Mouse (Mus musculus) CH12.LX (cell line): ENCODE data around the gene Gdpd5. TPM values are rescaled to one million over a fixed set of nuclear protein-coding genes. Genes with fewer than 3 reads are reported as not detected.

ENCODE experiments used
- DNase-seq: peaks from one replicate; pipeline ENCODE4 v3.0.0-alpha.2; 2013; ENCODE audit errors: extremely low read depth
- H3K27ac ChIP-seq: 2 replicates; pipeline ENCODE4 v1.5.1; 2012; ENCODE audit warnings: low read depth, mild to moderate bottlenecking, control low read depth, moderate library complexity; ENCODE audit not compliant: insufficient read depth
- H3K27me3 ChIP-seq: replicated peaks from 2 replicates; pipeline ENCODE3; 2012; ENCODE audit warnings: inconsistent platforms
- H3K36me3 ChIP-seq, 2 experiments: replicated peaks in 1 of 2; 2 replicates each; pipeline versions ENCODE3 to v1.6.1; 2012; ENCODE audit warnings: inconsistent platforms in 1 of 2, low read length in 1 of 2, mild to moderate bottlenecking in 1 of 2, mixed read lengths in 1 of 2, moderate library complexity in 1 of 2; ENCODE audit not compliant: control insufficient read depth in 1 of 2, insufficient read depth in 1 of 2
- H3K4me1 ChIP-seq, 2 experiments: 2 replicates each; pipeline ENCODE4 v1.6.1; 2012; ENCODE audit warnings: inconsistent platforms in 1 of 2, moderate library complexity in 1 of 2; ENCODE audit not compliant: insufficient read depth in 2 of 2, control insufficient read depth in 1 of 2
- H3K4me2 ChIP-seq: 2 replicates; pipeline ENCODE4 v1.6.1; 2012; ENCODE audit warnings: low read depth, mild to moderate bottlenecking, control low read depth; ENCODE audit not compliant: poor library complexity, insufficient read depth, severe bottlenecking
- H3K4me3 ChIP-seq, 3 experiments: fragments of 150-350 bp in 1 of 3; sonication (generic) in 1 of 3; replicated peaks in 1 of 3; 2 replicates each; pipeline versions ENCODE3 to v1.5.1; 2011 to 2012; ENCODE audit warnings: low read depth in 2 of 3, low read length in 2 of 3, mild to moderate bottlenecking in 2 of 3, moderate library complexity in 2 of 3, control low read depth in 1 of 3, improper control_type of control experiment in 1 of 3, inconsistent platforms in 1 of 3, mixed read lengths in 1 of 3; ENCODE audit not compliant: poor library complexity in 1 of 3
- H3K79me2 ChIP-seq: replicated peaks from 2 replicates; pipeline ENCODE4 v1.6.1; 2012; ENCODE audit warnings: mild to moderate bottlenecking, moderate library complexity; ENCODE audit not compliant: control insufficient read depth, poor library complexity, insufficient read depth, severe bottlenecking; ENCODE audit errors: extremely low read depth
- H3K9ac ChIP-seq: 2 replicates; pipeline ENCODE4 v1.6.1; 2012; ENCODE audit warnings: low read depth, mild to moderate bottlenecking, control low read depth, moderate library complexity; ENCODE audit not compliant: insufficient read depth
- H3K9me3 ChIP-seq: replicated peaks from 2 replicates; pipeline ENCODE3; 2012; ENCODE audit warnings: low read length, inconsistent platforms, mixed read lengths
- BHLHE40 ChIP-seq: IDR thresholded peaks from 2 replicates; pipeline ENCODE4 v1.6.1; 2011; ENCODE audit warnings: mild to moderate bottlenecking, low read depth, low read length, improper control_type of control experiment
- CHD2 ChIP-seq: IDR thresholded peaks from 2 replicates; pipeline ENCODE4 v1.6.1; 2011; ENCODE audit warnings: low read length, improper control_type of control experiment
- CTCF ChIP-seq, 2 experiments: IDR thresholded peaks in 1 of 2; conservative IDR thresholded peaks in 1 of 2; 2 replicates each; pipeline ENCODE4 v1.5.1; 2011 to 2012; ENCODE audit warnings: low read depth in 2 of 2, low read length in 2 of 2, improper control_type of control experiment in 1 of 2, inconsistent platforms in 1 of 2, mild to moderate bottlenecking in 1 of 2, moderate library complexity in 1 of 2
- E2F4 ChIP-seq: IDR thresholded peaks from 2 replicates; pipeline ENCODE4 v1.6.1; 2011; ENCODE audit warnings: low read depth, low read length, improper control_type of control experiment; ENCODE audit not compliant: insufficient replicate concordance
- ELF1 ChIP-seq: IDR thresholded peaks from 2 replicates; pipeline ENCODE4 v1.6.1; 2014; ENCODE audit warnings: low read depth, mild to moderate bottlenecking, inconsistent platforms, low read length, improper control_type of control experiment
- EP300 ChIP-seq: IDR thresholded peaks from 2 replicates; pipeline ENCODE4 v1.6.1; 2011; ENCODE audit warnings: low read length, improper control_type of control experiment
- GABPA ChIP-seq: IDR thresholded peaks from 2 replicates; pipeline ENCODE4 v1.6.1; 2012; ENCODE audit warnings: low read depth, low read length, improper control_type of control experiment, inconsistent platforms; ENCODE audit not compliant: insufficient replicate concordance
- IRF4 ChIP-seq: IDR thresholded peaks from 2 replicates; pipeline ENCODE4 v1.6.1; 2014; ENCODE audit warnings: low read depth, mild to moderate bottlenecking, inconsistent platforms, low read length, improper control_type of control experiment
- JUN ChIP-seq: IDR thresholded peaks from 2 replicates; pipeline ENCODE4 v1.6.1; 2011; ENCODE audit warnings: low read depth, mild to moderate bottlenecking, low read length, improper control_type of control experiment, moderate library complexity; ENCODE audit not compliant: insufficient read depth
- JUND ChIP-seq: conservative IDR thresholded peaks from 2 replicates; pipeline ENCODE4 v1.6.1; 2011; ENCODE audit warnings: low read depth, low read length, improper control_type of control experiment
- KAT2A ChIP-seq: IDR thresholded peaks from 2 replicates; pipeline ENCODE4 v1.6.1; 2012; ENCODE audit warnings: low read length, improper control_type of control experiment, inconsistent platforms; ENCODE audit not compliant: insufficient replicate concordance
- MAFK ChIP-seq: IDR thresholded peaks from 2 replicates; pipeline ENCODE4 v1.6.1; 2011; ENCODE audit warnings: low read length, improper control_type of control experiment; ENCODE audit not compliant: insufficient replicate concordance
- MAX ChIP-seq: IDR thresholded peaks from 2 replicates; pipeline ENCODE4 v1.6.1; 2011; ENCODE audit warnings: low read length, improper control_type of control experiment
- MAZ ChIP-seq: IDR thresholded peaks from 2 replicates; pipeline ENCODE4 v1.6.1; 2012; ENCODE audit warnings: low read depth, mild to moderate bottlenecking, inconsistent platforms, low read length, improper control_type of control experiment, moderate library complexity
- MEF2A ChIP-seq: IDR thresholded peaks from 2 replicates; pipeline ENCODE4 v1.6.1; 2014; ENCODE audit warnings: low read depth, mild to moderate bottlenecking, inconsistent platforms, low read length, improper control_type of control experiment, borderline replicate concordance
- MYC ChIP-seq: IDR thresholded peaks from 2 replicates; pipeline ENCODE4 v1.6.1; 2011; ENCODE audit warnings: low read depth, mild to moderate bottlenecking, improper control_type of control experiment, low read length
- NRF1 ChIP-seq: IDR thresholded peaks from 2 replicates; pipeline ENCODE4 v1.6.1; 2014; ENCODE audit warnings: low read depth, mild to moderate bottlenecking, inconsistent platforms, low read length, improper control_type of control experiment, moderate library complexity
- PAX5 ChIP-seq: IDR thresholded peaks from 2 replicates; pipeline ENCODE4 v1.6.1; 2012; ENCODE audit warnings: low read length, inconsistent platforms, mixed read lengths
- POLR2A ChIP-seq: IDR thresholded peaks from 2 replicates; pipeline ENCODE4 v1.6.1; 2011; ENCODE audit warnings: low read depth, mild to moderate bottlenecking, improper control_type of control experiment, low read length
- POLR2AphosphoS2 ChIP-seq: IDR thresholded peaks from 2 replicates; pipeline ENCODE4 v1.6.1; 2011; ENCODE audit warnings: low read depth, low read length, improper control_type of control experiment
- RAD21 ChIP-seq: IDR thresholded peaks from 2 replicates; pipeline ENCODE4 v1.6.1; 2011; ENCODE audit warnings: low read depth, mild to moderate bottlenecking, low read length, improper control_type of control experiment, moderate library complexity
- RCOR1 ChIP-seq: conservative IDR thresholded peaks from 2 replicates; pipeline ENCODE4 v1.6.1; 2012; ENCODE audit warnings: low read depth, mild to moderate bottlenecking, inconsistent platforms, low read length, improper control_type of control experiment
- SIN3A ChIP-seq: IDR thresholded peaks from 2 replicates; pipeline ENCODE4 v1.6.1; 2012; ENCODE audit warnings: low read length, improper control_type of control experiment, inconsistent platforms
- SMC3 ChIP-seq: IDR thresholded peaks from 2 replicates; pipeline ENCODE4 v1.6.1; 2011; ENCODE audit warnings: low read depth, low read length, improper control_type of control experiment
- TBP ChIP-seq: conservative IDR thresholded peaks from 2 replicates; pipeline ENCODE4 v1.6.1; 2011; ENCODE audit warnings: low read depth, low read length, improper control_type of control experiment
- TCF12 ChIP-seq: IDR thresholded peaks from 2 replicates; pipeline ENCODE4 v1.6.1; 2014; ENCODE audit warnings: low read depth, mild to moderate bottlenecking, inconsistent platforms, low read length, improper control_type of control experiment
- USF1 ChIP-seq: IDR thresholded peaks from 2 replicates; pipeline ENCODE4 v1.6.1; 2014; ENCODE audit warnings: low read depth, mild to moderate bottlenecking, inconsistent platforms, low read length, improper control_type of control experiment
- USF2 ChIP-seq: conservative IDR thresholded peaks from 2 replicates; pipeline ENCODE4 v1.6.1; 2011; ENCODE audit warnings: low read depth, low read length, improper control_type of control experiment
- ZC3H11A ChIP-seq: IDR thresholded peaks from 2 replicates; pipeline ENCODE4 v1.6.1; 2012; ENCODE audit warnings: low read depth, mild to moderate bottlenecking, inconsistent platforms, low read length, improper control_type of control experiment
- ZKSCAN1 ChIP-seq: IDR thresholded peaks from 2 replicates; pipeline ENCODE4 v1.6.1; 2012; ENCODE audit warnings: low read depth, inconsistent platforms, low read length, improper control_type of control experiment, borderline replicate concordance
- ZMIZ1 ChIP-seq: IDR thresholded peaks from 2 replicates; pipeline ENCODE4 v1.6.1; 2012; ENCODE audit warnings: low read depth, mild to moderate bottlenecking, inconsistent platforms, low read length, improper control_type of control experiment
- ZNF384 ChIP-seq: IDR thresholded peaks from 2 replicates; pipeline ENCODE4 v1.6.1; 2012; ENCODE audit warnings: low read depth, low read length, improper control_type of control experiment, inconsistent platforms
- dilution Hi-C: fragments of 300-500 bp; cut with MboI; formaldehyde crosslinking; loops from 2 replicates; pipeline ENCODE4 v1.14.3; 2020; ENCODE audit warnings: low sequenced_read_pairs; ENCODE audit not compliant: extremely low pct_unique_long_range_greater_than_20kb, extremely low pct_ligation_motif_present
- in situ Hi-C: fragments of 300-500 bp; cut with MboI; formaldehyde crosslinking; loops from 3 replicates; pipeline ENCODE4 v1.14.3; 2019; ENCODE audit warnings: low sequenced_read_pairs, low pct_ligation_motif_present, low pct_unique_long_range_greater_than_20kb, mixed read lengths
- polyA plus RNA-seq: library from polyadenylated mRNA; unstranded; fragments of >175 nt; gene quantifications from 2 replicates; pipeline ENCODE4 v1.2.1, GENCODE M21; 2012; ENCODE audit warnings: low read depth; ENCODE audit not compliant: insufficient read length
- total RNA-seq, 2 experiments: library from RNA; depleted of rRNA; stranded (reverse); fragments of 300-350 nt in 1 of 2; fragments of >200 nt in 1 of 2; gene quantifications; 2 replicates each; pipeline ENCODE4 v1.2.3; 2012 to 2014

The Gdpd5 gene
- total and polyA plus RNA-seq, 3 experiments: 2.4 to 9.1 (median 9.0) TPM

GRCm38 (mm10) chr7:99362137-99362536 lies 19.1 kb upstream of the Gdpd5 start:
- peaks cover 6% of the 10 kb centered on the region for H3K27me3 ChIP-seq
- no peak overlapping the region for H3K27ac ChIP-seq
- in situ Hi-C loops (loop anchor here (5.0 to 10.0 kb wide), 3 partner anchors 35 to 193 kb away; partner anchors contain the start of gene Map6), dilution Hi-C loops (no loop called here)
- peaks cover 18 to 28% of the 10 kb centered on the region in 2 experiments for H3K4me1 ChIP-seq
- no peaks in the 10 kb centered on the region for H3K9me3 ChIP-seq
- DNase-seq: no peak
- H3K9ac ChIP-seq: no peak overlapping the region
- H3K4me3 ChIP-seq: no peak overlapping the region
- TF ChIP-seq RCOR1: no peak
- no peak for TF ChIP-seq MAZ
- TF ChIP-seq SIN3A: no peak
- H3K36me3 ChIP-seq: no peaks in the 10 kb centered on the region
- H3K79me2 ChIP-seq: no peaks in the 10 kb centered on the region
- H3K4me2 ChIP-seq: no peak overlapping the region

DNA sequence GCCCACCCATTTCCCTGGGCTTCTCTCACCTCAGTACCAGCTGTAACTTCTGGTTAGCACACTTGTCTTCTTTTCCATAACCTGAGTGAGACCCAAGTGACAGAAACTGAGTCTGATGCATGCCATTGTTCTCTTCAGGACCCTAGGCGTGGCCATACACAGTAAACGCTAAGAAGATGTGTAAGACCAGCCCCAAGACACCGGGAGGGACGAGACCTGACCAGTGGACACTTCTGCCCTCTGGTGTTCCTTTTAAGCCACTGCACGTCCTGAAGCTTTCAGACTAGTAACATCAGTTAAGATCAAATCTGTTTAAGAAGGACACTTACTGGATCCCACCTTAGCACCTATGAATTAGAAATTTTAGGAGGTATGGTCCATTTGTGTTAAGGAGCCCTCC lies 16.1 kb upstream of the Gdpd5 start:
- TF ChIP-seq ZMIZ1 (no peak), NRF1 (no peak), PAX5 (no peak), ZNF384 (no peak), MEF2A (no peak), BHLHE40 (no peak), JUND (no peak), TBP (no peak), MYC (no peak), ZKSCAN1 (no peak), RAD21 (peak; percentile 94), E2F4 (no peak), IRF4 (no peak), MAZ (no peak), JUN (no peak), ELF1 (no peak), KAT2A (no peak), TCF12 (no peak), SIN3A (no peak), USF2 (no peak), GABPA (no peak), USF1 (no peak), ZC3H11A (peak; percentile 67), MAFK (no peak), SMC3 (peak; percentile 98), MAX (no peak), EP300 (no peak), POLR2AphosphoS2 (no peak), POLR2A (no peak), CHD2 (no peak), CTCF (conservative IDR thresholded peaks at IDR 0.05 in 1 of 2, IDR thresholded peaks at IDR 0.05 in 1 of 2; ENCODE audit: low read depth in 2 of 2, low read length in 2 of 2) (peak; percentile 91 to 96)
- TF ChIP-seq, all 38 proteins: peak for 4
- no peaks in the 10 kb centered on the region for H3K36me3 ChIP-seq
- H3K9ac ChIP-seq: no peak overlapping the region
- in situ Hi-C loops: loop anchor here (10.0 kb wide), 1 partner anchor 190 kb away; no protein-coding TSS in a partner anchor
- H3K27me3 ChIP-seq: peaks cover 8% of the 10 kb centered on the region
- H3K4me3 ChIP-seq: no peak overlapping the region
- peaks cover 10 to 12% of the 10 kb centered on the region in 2 experiments for H3K4me1 ChIP-seq
- H3K9me3 ChIP-seq: peaks cover 1% of the 10 kb centered on the region
- H3K79me2 ChIP-seq: no peaks in the 10 kb centered on the region
- dilution Hi-C loops: no loop called here
- no peak overlapping the region for H3K27ac ChIP-seq
- no peak overlapping the region for H3K4me2 ChIP-seq
- DNase-seq: peak; percentile 75
